Mouse (Mus musculus) lung, postnatal 0 days (tissue): ENCODE data around the gene Eef1akmt2.
A peak's percentile ranks its signal among the peaks of the same experiment; 100 is the strongest.

Experiments
- CTCF ChIP-seq: IDR thresholded peaks from 2 replicates; pipeline ENCODE4 v1.5.1; 2016; ENCODE audit warnings: antibody characterized with exemption, mild to moderate bottlenecking
- EP300 ChIP-seq: IDR thresholded peaks from 2 replicates; pipeline ENCODE4 v1.6.1; 2016; ENCODE audit warnings: antibody characterized with exemption, mild to moderate bottlenecking, control low read depth

- TF ChIP-seq CTCF (peak; percentile 36), EP300 (peak; percentile 59)
Observed at GRCm38 (mm10) chr7:132811716-132812618, 40.5 kb downstream of the Eef1akmt2 start.
